Mouse (Mus musculus) kidney, adult 2 months (tissue): Measurements from ENCODE around the gene Ncor2.

Experiments used
- CTCF ChIP-seq: fragments of 200-500 bp; conservative IDR thresholded peaks from 2 replicates; pipeline ENCODE4 v1.5.1; 2011; ENCODE audit warnings: low read depth, mild to moderate bottlenecking, control low read depth, low read length, moderate library complexity, mixed read lengths; ENCODE audit not compliant: insufficient read depth, insufficient read length
- POLR2A ChIP-seq: fragments of 200-500 bp; IDR thresholded peaks from one replicate; pipeline ENCODE4 v1.6.1; 2011; ENCODE audit warnings: low read depth, low read length, control low read depth

DNA sequence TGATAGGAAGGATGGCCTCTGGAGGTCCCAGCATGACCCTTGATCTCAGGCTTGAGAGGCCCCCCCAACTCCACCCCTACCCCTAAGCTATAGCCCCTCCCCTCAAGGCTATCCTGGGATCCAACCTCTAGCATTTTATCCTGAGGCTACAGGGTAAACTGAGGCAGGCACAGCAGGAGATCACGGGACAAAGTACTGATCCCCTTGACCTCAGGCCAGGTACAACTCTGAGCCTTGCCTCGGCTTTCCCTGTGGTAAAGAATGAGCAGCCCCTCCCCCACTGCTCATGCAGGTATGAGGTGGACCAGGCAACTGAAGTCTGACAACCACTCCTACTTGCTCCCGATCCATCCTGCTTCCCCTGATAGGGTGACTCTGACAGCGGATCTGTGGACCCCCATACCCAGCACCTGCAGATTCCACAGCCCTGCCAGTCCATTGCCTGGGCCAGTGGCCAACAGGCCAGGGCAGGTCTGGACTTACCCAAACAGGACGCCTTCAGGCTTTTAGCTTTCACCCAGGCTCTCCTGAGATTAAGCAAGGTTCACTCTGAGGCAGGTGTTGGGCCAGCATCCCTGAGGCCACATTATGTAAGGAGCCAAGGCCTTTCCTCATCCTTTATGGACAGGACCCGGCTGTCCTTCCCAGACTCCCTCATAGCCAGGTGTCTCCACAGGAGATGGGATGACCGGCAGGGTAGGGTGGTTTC is 11.2 kb upstream of the Ncor2 start:
- TF ChIP-seq CTCF (no peak), POLR2A (no peak)
